Mouse (Mus musculus): ENCODE data around the gene Gm42791.

Gene Gm42791

GRCm38 (mm10) chr5:148922773-148923172, 72.2 kb downstream of the Gm42791 start:
- no peak for DNase-seq

- no peak for DNase-seq
Measured at GRCm38 (mm10) chr5:148918049-148918448, 76.9 kb downstream of the Gm42791 start.

DNA sequence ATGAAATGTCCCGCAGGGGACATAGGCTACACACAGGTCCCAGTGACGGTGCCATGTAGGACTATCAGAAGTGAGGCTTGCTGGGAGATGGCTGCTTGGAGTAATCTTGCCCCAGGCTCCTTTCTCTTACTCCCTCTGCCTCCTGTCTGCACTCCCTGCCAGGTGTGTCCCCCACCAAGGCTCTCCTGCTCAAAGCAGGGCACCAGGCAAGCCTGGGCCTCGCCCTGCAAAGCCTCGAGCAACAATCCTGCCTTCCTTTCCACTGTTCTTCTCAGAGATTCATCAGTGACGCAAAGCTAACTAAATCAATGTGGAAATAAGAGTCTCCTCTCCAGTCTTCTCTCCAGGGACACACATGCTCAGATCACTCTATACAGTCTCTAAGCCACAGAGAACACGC, 78.2 kb downstream of the Gm42791 start:
- DNase-seq: no peak

GRCm38 (mm10) chr5:148912262-148912661, 82.7 kb downstream of the Gm42791 start:
- no peak for DNase-seq

- DNase-seq: no peak
Measured at GRCm38 (mm10) chr5:148910066-148910465, 84.9 kb downstream of the Gm42791 start.

DNA sequence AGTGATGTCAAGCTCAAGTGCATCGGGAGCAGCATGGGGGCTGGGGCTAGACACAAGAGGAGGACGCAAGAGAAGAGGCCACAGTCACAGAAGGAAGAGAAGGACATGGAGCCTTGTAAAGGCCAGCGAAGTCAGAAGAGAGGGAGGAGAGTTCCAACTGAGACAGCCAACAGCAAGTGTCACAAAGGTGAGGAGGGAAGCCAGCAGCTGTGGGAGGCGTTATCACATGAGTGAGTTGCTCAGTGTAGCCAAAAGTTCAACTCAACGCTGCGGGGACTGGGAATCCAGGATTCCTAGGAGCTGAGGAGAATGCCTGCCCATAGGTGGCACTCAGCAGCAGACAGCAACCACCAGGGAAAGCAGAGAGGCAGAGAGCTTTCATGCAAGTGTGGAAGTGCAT, 85.5 kb downstream of the Gm42791 start:
- DNase-seq: no peak

- no peak for DNase-seq
Measured at GRCm38 (mm10) chr5:148909057-148909395, 85.9 kb downstream of the Gm42791 start.

GRCm38 (mm10) chr5:148908191-148909056, 86.5 kb downstream of the Gm42791 start:
- no peak for DNase-seq

DNA sequence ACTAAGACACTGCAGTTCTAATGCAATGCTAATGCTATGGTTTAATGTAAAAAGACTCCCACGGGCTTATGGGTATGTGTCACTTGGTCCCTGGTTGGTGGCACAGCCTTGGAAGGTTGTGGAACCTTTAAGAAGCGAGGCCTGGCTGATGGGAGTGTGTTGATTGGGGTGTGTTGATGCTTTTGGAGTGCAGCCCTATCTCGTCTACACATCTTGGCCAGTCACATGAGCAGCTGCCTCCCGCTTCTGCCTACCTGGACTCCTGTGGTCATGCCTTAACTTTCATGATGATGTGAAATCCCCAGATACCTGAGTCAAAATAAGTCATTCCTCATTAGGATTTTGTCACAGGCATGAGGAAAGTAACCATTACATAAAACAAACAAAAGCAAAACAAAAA, 88.6 kb downstream of the Gm42791 start:
- no peak for DNase-seq

DNA sequence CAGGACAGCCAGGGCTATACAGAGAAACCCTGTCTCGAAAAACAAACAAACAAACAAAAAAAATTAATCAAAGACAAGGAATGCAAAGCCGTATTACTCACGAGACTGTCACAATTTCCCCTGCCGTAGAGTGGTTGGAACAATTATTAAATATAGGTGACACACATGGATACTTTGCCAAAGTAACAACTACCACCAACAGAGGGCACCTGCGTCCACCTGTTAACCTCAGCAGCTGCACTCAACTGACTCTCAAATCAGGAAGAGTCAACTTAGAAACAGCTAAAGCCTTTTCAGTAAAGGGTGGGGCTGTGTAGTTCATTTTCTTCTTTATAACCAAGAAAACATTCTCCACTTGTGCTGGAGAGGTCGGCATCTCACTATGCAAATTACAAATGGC, 90.1 kb downstream of the Gm42791 start:
- peak; percentile 49 to 56 for DNase-seq

GRCm38 (mm10) chr5:148899361-148899760, 95.6 kb downstream of the Gm42791 start:
- no peak for DNase-seq

- DNase-seq: no peak
Measured at GRCm38 (mm10) chr5:148897941-148898417, 97.0 kb downstream of the Gm42791 start.

DNA sequence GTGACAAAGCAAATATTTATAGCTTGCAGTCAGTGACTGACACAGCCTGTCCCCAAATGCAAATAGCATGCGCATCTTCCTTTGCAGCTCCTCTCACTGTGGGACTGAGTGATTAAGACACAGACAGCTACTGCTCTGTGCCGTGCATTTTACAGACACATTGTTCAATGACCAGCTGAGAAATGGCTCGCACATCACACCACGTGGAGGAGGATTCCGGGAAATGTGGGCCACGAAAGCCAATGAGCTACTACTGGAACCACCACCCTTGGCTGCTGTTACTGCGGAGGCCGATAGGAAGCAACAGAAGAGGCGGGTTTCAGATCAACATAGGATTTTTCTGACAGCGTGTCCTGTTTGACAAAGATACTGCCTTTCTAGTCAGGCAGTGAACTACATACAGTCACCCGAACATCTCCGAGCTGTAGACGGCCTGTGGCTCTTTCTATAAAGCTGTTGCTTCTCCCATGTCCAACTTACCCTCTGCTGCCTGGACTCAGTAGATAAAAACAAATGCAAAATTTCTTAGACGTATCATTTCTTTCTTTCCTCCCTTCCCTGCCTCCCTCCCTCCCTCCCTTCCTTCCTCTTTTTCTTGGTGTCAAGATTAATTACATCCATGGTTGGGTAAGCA, 97.8 kb downstream of the Gm42791 start:
- no peak for DNase-seq

DNA sequence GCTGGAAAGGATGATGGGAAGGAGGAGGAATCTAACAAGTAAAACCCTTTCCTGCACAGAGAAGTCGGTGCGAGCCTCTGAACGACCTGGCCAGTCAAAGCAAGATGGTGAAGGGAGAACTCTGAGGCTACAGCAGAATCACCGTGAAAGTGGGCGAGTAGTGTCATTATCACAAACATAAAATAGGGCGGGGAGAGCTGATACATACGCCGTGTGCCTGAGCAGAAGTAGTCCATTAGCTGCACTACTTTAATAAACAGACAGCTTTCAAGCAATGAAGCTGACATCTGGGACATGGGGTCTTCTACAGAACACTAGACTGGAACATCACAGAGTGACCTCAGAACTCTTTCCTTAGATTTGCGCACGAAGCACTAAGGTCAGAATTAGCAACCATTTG, 98.4 kb downstream of the Gm42791 start:
- DNase-seq: no peak

DNA sequence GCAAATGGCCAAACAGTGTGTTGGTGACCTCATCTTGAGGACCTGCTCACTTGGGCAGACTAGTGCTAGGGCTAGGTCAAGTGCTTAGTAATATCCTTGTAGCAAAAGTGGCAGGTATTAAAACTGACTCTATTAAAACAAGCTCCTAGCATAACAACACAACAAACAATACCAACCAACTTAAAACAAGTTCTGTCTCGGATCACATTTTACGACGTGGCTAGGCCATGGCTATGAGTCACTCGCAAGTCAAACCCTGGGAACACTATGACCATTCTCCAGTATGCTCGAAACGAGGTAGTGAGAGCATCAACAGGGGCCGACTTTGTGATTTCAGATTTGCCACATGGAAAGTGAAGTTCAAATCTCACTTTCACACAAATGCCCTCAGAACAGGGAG, 99.1 kb downstream of the Gm42791 start:
- DNase-seq: no peak

DNA sequence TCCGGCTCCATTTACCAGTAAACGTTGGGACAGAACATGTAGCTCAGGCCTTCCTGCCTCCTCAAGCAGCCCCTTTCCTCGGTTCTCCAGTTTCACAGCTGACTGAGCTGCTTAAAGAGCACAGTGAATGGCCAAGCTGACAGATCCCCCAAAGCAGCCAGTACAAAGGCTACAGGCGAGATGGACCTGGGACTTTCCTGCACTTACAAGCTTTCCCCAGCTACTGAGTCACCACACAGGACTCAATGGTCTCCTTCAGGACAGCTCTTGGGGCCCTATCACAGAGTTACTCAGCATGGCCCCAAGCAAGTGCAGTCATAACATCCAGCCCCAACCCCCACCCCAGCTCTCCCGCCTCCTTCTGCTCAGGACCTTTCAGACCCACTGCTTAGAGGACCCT, 99.9 kb downstream of the Gm42791 start:
- DNase-seq: no peak

GRCm38 (mm10) chr5:148890237-148890636, 104.7 kb downstream of the Gm42791 start:
- no peak for DNase-seq

- no peak for DNase-seq
Measured at GRCm38 (mm10) chr5:148888032-148888431, 106.9 kb downstream of the Gm42791 start.

DNA sequence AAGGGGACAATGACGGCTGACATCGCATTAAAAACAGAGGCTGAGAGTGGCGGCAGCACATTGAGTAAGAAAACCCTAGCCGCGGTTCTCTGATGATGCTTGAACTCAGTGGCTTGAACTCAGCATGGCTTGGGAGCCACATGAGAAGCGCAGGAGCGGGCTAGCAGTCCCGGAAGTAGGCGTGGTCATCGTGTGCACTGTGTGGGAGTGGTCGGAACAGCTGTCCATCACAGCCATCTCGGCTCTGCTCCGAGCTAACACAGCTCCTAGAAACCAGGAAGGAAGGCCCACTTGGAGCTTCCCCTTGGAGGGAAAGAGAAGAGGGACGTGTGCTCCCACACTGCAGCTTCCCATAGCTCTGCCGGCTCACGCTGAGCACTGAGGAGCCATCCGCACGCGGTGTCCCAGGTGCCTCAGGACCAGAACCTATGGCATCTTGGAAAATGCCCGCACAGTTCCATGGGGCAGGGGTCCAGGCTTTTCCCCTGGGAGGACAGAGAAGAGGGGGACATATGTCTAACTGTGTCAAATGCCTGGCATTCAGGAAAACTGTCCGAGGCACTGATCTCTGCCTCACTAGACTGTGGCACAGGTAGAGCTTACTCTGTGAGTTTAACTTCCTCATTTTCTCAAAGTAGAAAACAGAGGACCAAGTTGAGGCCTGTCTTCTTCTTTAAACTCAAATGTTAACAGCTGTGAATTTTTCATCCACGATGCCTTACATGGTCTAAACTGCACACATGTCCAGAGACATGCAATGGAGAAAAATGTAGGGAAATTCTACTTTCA, 108.9 kb downstream of the Gm42791 start:
- no peak for DNase-seq

- no peak for DNase-seq
Measured at GRCm38 (mm10) chr5:148883671-148884070, 111.3 kb downstream of the Gm42791 start.

GRCm38 (mm10) chr5:148879218-148879617, 115.7 kb downstream of the Gm42791 start:
- DNase-seq: peak in 1 of 2 experiments; percentile 10

- no peak for DNase-seq
Measured at GRCm38 (mm10) chr5:148873116-148873515, 121.8 kb downstream of the Gm42791 start.

GRCm38 (mm10) chr5:148869583-148869982, 125.4 kb downstream of the Gm42791 start:
- DNase-seq: no peak

GRCm38 (mm10) chr5:148867766-148868165, 127.2 kb downstream of the Gm42791 start:
- DNase-seq: no peak

Measured in cerebellum, adult 18-20 months (tissue).